Mouse (Mus musculus): Measurements from ENCODE around the gene Vmn1r85. TPM values are rescaled to one million over a fixed set of nuclear protein-coding genes. Genes with fewer than 3 reads are reported as not detected.
"Not testable (repeated sequence)": the region's sequence is repeated elsewhere in the genome, so short reads cannot be mapped to it uniquely, and the experiment has no call there.

The Vmn1r85 gene
- 0.22 and 0.24 TPM in 2 replicates for polyA plus RNA-seq (2011; ENCODE audit: insufficient read depth, insufficient read length, low read depth, missing spikeins)

DNA sequence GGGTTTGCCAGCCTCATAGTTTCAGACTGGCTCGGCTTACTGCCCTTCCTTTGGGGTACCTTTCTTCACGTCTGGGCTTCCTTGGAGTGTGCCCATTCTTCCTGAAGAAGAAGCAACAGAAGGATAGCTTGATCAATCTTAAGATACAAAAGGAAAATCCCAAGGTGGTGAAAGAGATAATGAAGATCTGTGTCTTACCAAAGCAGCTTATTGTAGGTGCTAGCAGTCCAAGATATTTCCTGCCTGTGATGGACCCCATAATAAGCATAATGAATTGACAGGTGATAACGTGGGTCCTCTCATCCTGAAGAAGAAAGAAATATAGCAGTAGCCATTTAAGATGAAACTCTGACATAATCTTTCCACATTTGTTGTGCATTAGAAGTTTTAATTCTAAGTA, at the start of gene Vmn1r85:
Vmn1r85 (minus strand) TSS at position 101 of the 400 bp plus-strand sequence.
- no peaks in the 10 kb centered on the region for H3K4me1 ChIP-seq (ENCODE audit: control insufficient read depth, insufficient read depth, low read length)
- no peaks in the 10 kb centered on the region for H3K27me3 ChIP-seq (ENCODE audit: control insufficient read depth, insufficient read depth, low read length, poor library complexity, severe bottlenecking)
- H3K9me3 ChIP-seq (replicated peaks; ENCODE audit: control insufficient read depth, insufficient read depth, low read length, poor library complexity, severe bottlenecking) = no peaks in the 10 kb centered on the region
- H3K36me3 ChIP-seq (ENCODE audit: control insufficient read depth, insufficient read depth, low read length, poor library complexity, severe bottlenecking) = no peaks in the 10 kb centered on the region
- no peak within 1 kb of the TSS for H3K4me3 ChIP-seq (ENCODE audit: low read depth, low read length)
- no peak within 1 kb of the TSS for H3K9ac ChIP-seq (ENCODE audit: low read depth, poor library complexity, severe bottlenecking)
- no peak within 1 kb of the TSS for H3K27ac ChIP-seq (ENCODE audit: insufficient read depth, low read length)
- TF ChIP-seq EP300 (IDR thresholded peaks at IDR 0.05; ENCODE audit: insufficient read depth, low read depth, low read length) (no peak), CTCF (IDR thresholded peaks at IDR 0.05; ENCODE audit: low read depth, low read length) (no peak), POLR2A (IDR thresholded peaks at IDR 0.05; ENCODE audit: insufficient read depth, low read length) (no peak)

DNA sequence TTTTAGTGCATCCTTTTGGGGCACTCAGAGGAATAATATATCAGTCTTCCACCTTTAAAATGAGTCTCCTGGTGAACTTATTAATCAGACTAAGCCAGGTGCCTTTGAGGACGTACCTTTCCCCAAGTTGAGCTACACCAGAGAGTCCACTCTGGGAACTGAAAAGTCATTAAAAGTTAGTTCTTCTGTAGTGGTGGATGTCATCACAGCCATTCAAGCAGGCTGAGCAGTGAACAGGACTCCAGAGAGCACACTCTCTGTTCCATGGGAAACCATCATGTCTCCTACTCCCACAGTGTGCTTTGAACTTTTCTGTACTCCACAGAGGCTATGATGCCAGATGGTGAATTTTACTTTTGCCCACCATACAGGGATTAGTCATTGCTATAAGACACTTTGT, 45.1 kb upstream of the Vmn1r85 start, which contains the start of gene Vmn1r87:
Vmn1r87 (minus strand) TSS at position 101 of the 400 bp plus-strand sequence.
- no peak within 1 kb of the TSS for H3K4me3 ChIP-seq (ENCODE audit: low read depth, low read length)
- no peaks in the 10 kb centered on the region for H3K4me1 ChIP-seq (ENCODE audit: control insufficient read depth, insufficient read depth, low read length)
- no peaks in the 10 kb centered on the region for H3K27me3 ChIP-seq (ENCODE audit: control insufficient read depth, insufficient read depth, low read length, poor library complexity, severe bottlenecking)
- no peaks in the 10 kb centered on the region for H3K9me3 ChIP-seq (replicated peaks; ENCODE audit: control insufficient read depth, insufficient read depth, low read length, poor library complexity, severe bottlenecking)
- no peaks in the 10 kb centered on the region for H3K36me3 ChIP-seq (ENCODE audit: control insufficient read depth, insufficient read depth, low read length, poor library complexity, severe bottlenecking)
- no peak within 1 kb of the TSS for H3K9ac ChIP-seq (ENCODE audit: low read depth, poor library complexity, severe bottlenecking)
- no peak within 1 kb of the TSS for H3K27ac ChIP-seq (ENCODE audit: insufficient read depth, low read length)
- TF ChIP-seq CTCF (IDR thresholded peaks at IDR 0.05; ENCODE audit: low read depth, low read length) = no peak
- TF ChIP-seq EP300 (IDR thresholded peaks at IDR 0.05; ENCODE audit: insufficient read depth, low read depth, low read length) = no peak
- TF ChIP-seq POLR2A (IDR thresholded peaks at IDR 0.05; ENCODE audit: insufficient read depth, low read length) = no peak

DNA sequence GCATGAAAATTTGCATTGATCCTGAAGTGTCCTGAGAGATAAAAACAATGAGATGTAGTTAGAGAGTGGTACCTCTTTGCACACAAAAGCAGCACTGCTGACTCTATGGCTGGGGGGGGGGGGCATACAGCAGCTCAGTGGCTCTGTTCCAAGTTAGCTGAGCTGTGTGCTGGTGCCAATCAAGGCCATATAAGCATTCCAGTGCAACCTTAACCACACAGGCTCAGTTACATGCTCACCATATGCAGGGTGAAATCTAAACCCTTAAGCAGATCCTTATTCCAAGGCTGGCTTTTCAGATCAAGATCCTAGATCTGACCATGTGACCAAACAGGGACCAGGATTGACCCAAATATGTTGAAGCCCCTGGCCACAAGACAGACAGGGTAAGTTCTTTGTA, 42.4 kb upstream of the Vmn1r85 start:
- H3K27ac ChIP-seq (ENCODE audit: insufficient read depth, low read length) = no peak overlapping the region
- no peaks in the 10 kb centered on the region for H3K27me3 ChIP-seq (ENCODE audit: control insufficient read depth, insufficient read depth, low read length, poor library complexity, severe bottlenecking)
- TF ChIP-seq POLR2A (IDR thresholded peaks at IDR 0.05; ENCODE audit: insufficient read depth, low read length) = no peak
- TF ChIP-seq CTCF (IDR thresholded peaks at IDR 0.05; ENCODE audit: low read depth, low read length) = no peak
- no peaks in the 10 kb centered on the region for H3K4me1 ChIP-seq (ENCODE audit: control insufficient read depth, insufficient read depth, low read length)
- H3K4me3 ChIP-seq (ENCODE audit: low read depth, low read length) = no peak overlapping the region
- no peaks in the 10 kb centered on the region for H3K36me3 ChIP-seq (ENCODE audit: control insufficient read depth, insufficient read depth, low read length, poor library complexity, severe bottlenecking)
- no peaks in the 10 kb centered on the region for H3K9me3 ChIP-seq (replicated peaks; ENCODE audit: control insufficient read depth, insufficient read depth, low read length, poor library complexity, severe bottlenecking)
- H3K9ac ChIP-seq (ENCODE audit: low read depth, poor library complexity, severe bottlenecking) = no peak overlapping the region

DNA sequence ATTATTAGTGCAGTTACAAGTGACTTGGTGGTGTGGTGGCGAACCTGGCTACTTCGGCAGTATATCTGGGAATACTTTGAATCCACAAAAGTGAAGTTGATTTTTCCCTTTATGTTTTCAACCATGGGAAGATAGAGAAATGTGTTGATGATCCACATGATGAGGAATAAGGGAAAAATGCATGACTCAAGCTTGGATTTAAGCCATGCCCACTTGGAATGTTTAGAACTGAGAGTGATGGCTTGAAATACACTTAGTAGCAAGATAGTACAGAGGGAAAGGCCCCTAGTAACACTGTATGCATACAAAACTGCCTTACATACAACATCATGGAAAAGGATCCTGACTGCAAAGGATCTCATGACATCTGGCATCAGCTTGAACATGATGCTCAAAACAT, 36.9 kb upstream of the Vmn1r85 start:
- no peaks in the 10 kb centered on the region for H3K9me3 ChIP-seq (replicated peaks; ENCODE audit: control insufficient read depth, insufficient read depth, low read length, poor library complexity, severe bottlenecking)
- no peaks in the 10 kb centered on the region for H3K4me1 ChIP-seq (ENCODE audit: control insufficient read depth, insufficient read depth, low read length)
- no peaks in the 10 kb centered on the region for H3K27me3 ChIP-seq (ENCODE audit: control insufficient read depth, insufficient read depth, low read length, poor library complexity, severe bottlenecking)
- no peak overlapping the region for H3K4me3 ChIP-seq (ENCODE audit: low read depth, low read length)
- no peak overlapping the region for H3K27ac ChIP-seq (ENCODE audit: insufficient read depth, low read length)
- H3K9ac ChIP-seq (ENCODE audit: low read depth, poor library complexity, severe bottlenecking) = no peak overlapping the region
- TF ChIP-seq POLR2A (IDR thresholded peaks at IDR 0.05; ENCODE audit: insufficient read depth, low read length) (no peak), EP300 (IDR thresholded peaks at IDR 0.05; ENCODE audit: insufficient read depth, low read depth, low read length) (no peak), CTCF (IDR thresholded peaks at IDR 0.05; ENCODE audit: low read depth, low read length) (no peak)
- H3K36me3 ChIP-seq (ENCODE audit: control insufficient read depth, insufficient read depth, low read length, poor library complexity, severe bottlenecking) = no peaks in the 10 kb centered on the region

DNA sequence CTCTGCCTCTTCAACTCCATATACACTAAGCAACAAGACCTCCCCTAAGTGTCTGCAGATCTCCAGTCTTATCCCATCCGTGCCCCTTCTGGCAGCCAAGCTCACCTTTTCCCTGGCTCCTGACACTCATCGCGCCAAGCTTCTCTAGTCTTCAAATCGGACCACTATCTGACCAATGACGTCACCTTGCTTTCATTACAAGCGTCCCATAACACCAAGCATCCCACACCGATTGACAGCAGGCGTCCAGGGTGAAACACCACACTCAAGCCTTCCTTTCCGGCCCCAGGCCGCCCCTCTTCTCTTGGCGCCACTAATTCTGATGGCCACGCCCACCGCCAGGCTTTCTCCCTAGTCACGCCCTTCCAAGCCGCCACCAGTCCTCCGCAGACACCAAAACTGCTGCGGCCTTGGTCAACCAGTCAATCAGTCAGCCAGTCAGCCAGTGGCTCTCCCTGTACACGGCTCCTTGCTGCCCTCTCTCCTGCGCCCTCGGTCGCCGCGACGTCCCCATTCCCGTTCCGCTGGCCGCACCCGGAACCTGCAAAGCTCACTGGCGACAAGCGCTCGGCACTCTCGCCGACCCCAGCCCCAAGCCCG, 28.7 kb upstream of the Vmn1r85 start:
- H3K4me3 ChIP-seq (ENCODE audit: low read depth, low read length) = peak overlapping the region; percentile 52
- H3K27me3 ChIP-seq (ENCODE audit: control insufficient read depth, insufficient read depth, low read length, poor library complexity, severe bottlenecking); H3K9ac ChIP-seq (ENCODE audit: low read depth, poor library complexity, severe bottlenecking): not testable (repeated sequence)

DNA sequence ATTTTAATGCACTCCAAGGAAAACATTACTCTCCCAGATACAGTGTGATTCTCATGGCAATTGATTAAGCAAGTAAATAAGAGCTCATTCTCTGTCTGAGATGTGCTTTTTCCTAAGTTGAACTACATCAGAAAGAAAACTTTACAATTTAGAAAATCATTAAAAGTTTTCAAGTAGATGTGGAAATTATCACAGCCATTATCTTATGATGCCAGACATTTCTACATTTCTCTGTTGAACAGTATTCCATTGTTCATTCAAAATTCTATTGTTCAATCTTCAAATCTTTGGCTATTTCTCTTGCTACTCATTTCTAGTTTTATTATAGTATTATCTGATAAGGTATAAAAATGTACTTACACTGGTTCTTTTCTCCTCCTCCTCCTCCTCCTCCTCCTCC, 24.8 kb upstream of the Vmn1r85 start, which contains the start of gene Vmn1r86:
Vmn1r86 (minus strand) TSS at position 101 of the 400 bp plus-strand sequence.
- H3K27me3 ChIP-seq (ENCODE audit: control insufficient read depth, insufficient read depth, low read length, poor library complexity, severe bottlenecking) = no peaks in the 10 kb centered on the region; the same call in 1 of the 2 replicates
- no peaks in the 10 kb centered on the region for H3K4me1 ChIP-seq (ENCODE audit: control insufficient read depth, insufficient read depth, low read length)
- no peak within 1 kb of the TSS for H3K27ac ChIP-seq (ENCODE audit: insufficient read depth, low read length)
- TF ChIP-seq POLR2A (IDR thresholded peaks at IDR 0.05; ENCODE audit: insufficient read depth, low read length) (no peak), EP300 (IDR thresholded peaks at IDR 0.05; ENCODE audit: insufficient read depth, low read depth, low read length) (no peak), CTCF (IDR thresholded peaks at IDR 0.05; ENCODE audit: low read depth, low read length) (no peak)
- H3K9me3 ChIP-seq (replicated peaks; ENCODE audit: control insufficient read depth, insufficient read depth, low read length, poor library complexity, severe bottlenecking) = no peaks in the 10 kb centered on the region
- no peak within 1 kb of the TSS for H3K9ac ChIP-seq (ENCODE audit: low read depth, poor library complexity, severe bottlenecking)
- H3K4me3 ChIP-seq (ENCODE audit: low read depth, low read length) = no peak within 1 kb of the TSS
- no peaks in the 10 kb centered on the region for H3K36me3 ChIP-seq (ENCODE audit: control insufficient read depth, insufficient read depth, low read length, poor library complexity, severe bottlenecking)

More for the DNA sequence above, 28.7 kb upstream of the Vmn1r85 start:
- not testable (repeated sequence) for H3K27ac ChIP-seq (ENCODE audit: insufficient read depth, low read length); H3K4me1 ChIP-seq (ENCODE audit: control insufficient read depth, insufficient read depth, low read length); H3K36me3 ChIP-seq (ENCODE audit: control insufficient read depth, insufficient read depth, low read length, poor library complexity, severe bottlenecking); H3K9me3 ChIP-seq (replicated peaks; ENCODE audit: control insufficient read depth, insufficient read depth, low read length, poor library complexity, severe bottlenecking)
